Mouse (Mus musculus) testis, adult 2 months (tissue): ENCODE data around the gene Olfr1339.

Source experiments
- CTCF ChIP-seq: fragments of 200-500 bp; IDR thresholded peaks from 2 replicates; pipeline ENCODE4 v1.5.1; 2012; ENCODE audit warnings: low read depth, mild to moderate bottlenecking, inconsistent platforms, low read length, moderate library complexity; ENCODE audit not compliant: control insufficient read depth, insufficient read depth, insufficient replicate concordance
- POLR2A ChIP-seq: fragments of 200-500 bp; IDR thresholded peaks from 2 replicates; pipeline ENCODE4 v1.6.1; 2012; ENCODE audit warnings: low read depth, mild to moderate bottlenecking, inconsistent platforms, low read length, moderate library complexity; ENCODE audit not compliant: control insufficient read depth

DNA sequence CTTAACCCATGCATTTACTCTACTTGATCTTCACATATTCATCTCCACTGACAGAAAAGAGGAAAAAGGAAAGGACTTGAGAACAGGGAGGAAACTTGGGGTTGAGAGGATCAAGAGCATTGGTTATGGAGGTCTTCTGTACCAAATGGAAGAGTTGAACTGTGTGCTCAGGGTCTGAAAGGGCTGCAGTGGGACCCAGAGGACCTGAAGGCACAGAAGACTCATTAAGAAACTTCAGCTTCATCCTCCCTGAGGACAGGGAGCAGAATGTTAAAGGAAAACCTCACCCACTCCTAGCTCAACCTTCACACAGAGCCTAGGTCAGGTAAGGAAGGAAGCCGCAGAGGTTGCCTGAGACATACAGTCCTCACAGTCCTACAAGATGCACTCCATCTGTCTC is at the start of gene Olfr1339:
- TF ChIP-seq CTCF: no peak
- TF ChIP-seq POLR2A: no peak
